Mouse (Mus musculus) liver, embryonic 16.5 days (tissue): ENCODE measurements at regions not wholly inside any gene's neighbourhood (a gene's known extent, or its start where the extent isn't known, plus 50 kb on each side); places are given as distances from the start of the nearest gene placed in this dataset.

Experiments used
- ATAC-seq: fragments of 200-750 bp; cut with Nextera tagmentation; 2 replicates; pipeline ENCODE4 v1.8.0; 2017; ENCODE audit warnings: low read depth, mild to moderate bottlenecking, moderate number of reproducible peaks, moderate library complexity
- H3K27ac ChIP-seq: fragments of 300-500 bp; sonication (generic); 2 replicates; pipeline ENCODE4 v1.5.1; 2014; ENCODE audit warnings: mild to moderate bottlenecking, low read length
- H3K27me3 ChIP-seq: fragments of 300-500 bp; sonication (generic); 2 replicates; pipeline ENCODE4 v1.6.1; 2014; ENCODE audit warnings: low read depth, low read length, mixed read lengths; ENCODE audit not compliant: control insufficient read depth, insufficient read depth
- H3K36me3 ChIP-seq: fragments of 300-500 bp; sonication (generic); 2 replicates; pipeline ENCODE4 v1.6.1; 2014; ENCODE audit warnings: mild to moderate bottlenecking; ENCODE audit not compliant: control insufficient read depth, insufficient read depth
- H3K4me1 ChIP-seq: fragments of 300-500 bp; sonication (generic); 2 replicates; pipeline ENCODE4 v1.6.1; 2014; ENCODE audit warnings: low read depth, low read length, mixed read lengths; ENCODE audit not compliant: control insufficient read depth
- H3K4me2 ChIP-seq: fragments of 300-500 bp; sonication (generic); 2 replicates; pipeline ENCODE4 v1.6.1; 2014; ENCODE audit warnings: low read depth, low read length, mixed read lengths
- H3K4me3 ChIP-seq: fragments of 300-500 bp; sonication (generic); 2 replicates; pipeline ENCODE4 v1.5.1; 2014; ENCODE audit warnings: low read depth, mild to moderate bottlenecking, low read length
- H3K9ac ChIP-seq: fragments of 300-500 bp; sonication (generic); 2 replicates; pipeline ENCODE4 v1.6.1; 2014; ENCODE audit warnings: low read depth, low read length
- H3K9me3 ChIP-seq: fragments of 300-500 bp; sonication (generic); replicated peaks from 2 replicates; pipeline ENCODE4 v1.6.1; 2016; ENCODE audit warnings: low read length; ENCODE audit not compliant: control insufficient read depth
- WGBS: fragments of 180-500 bp; shearing (Covaris S2); extraction: QIAGEN DNeasy Blood & Tissue Kit; methylation state at CpG from one replicate; pipeline ENCODE4 v1.1.7; 2014; ENCODE audit not compliant: insufficient replicate concordance; 5-methylcytosine and 5-hydroxymethylcytosine counted together

DNA sequence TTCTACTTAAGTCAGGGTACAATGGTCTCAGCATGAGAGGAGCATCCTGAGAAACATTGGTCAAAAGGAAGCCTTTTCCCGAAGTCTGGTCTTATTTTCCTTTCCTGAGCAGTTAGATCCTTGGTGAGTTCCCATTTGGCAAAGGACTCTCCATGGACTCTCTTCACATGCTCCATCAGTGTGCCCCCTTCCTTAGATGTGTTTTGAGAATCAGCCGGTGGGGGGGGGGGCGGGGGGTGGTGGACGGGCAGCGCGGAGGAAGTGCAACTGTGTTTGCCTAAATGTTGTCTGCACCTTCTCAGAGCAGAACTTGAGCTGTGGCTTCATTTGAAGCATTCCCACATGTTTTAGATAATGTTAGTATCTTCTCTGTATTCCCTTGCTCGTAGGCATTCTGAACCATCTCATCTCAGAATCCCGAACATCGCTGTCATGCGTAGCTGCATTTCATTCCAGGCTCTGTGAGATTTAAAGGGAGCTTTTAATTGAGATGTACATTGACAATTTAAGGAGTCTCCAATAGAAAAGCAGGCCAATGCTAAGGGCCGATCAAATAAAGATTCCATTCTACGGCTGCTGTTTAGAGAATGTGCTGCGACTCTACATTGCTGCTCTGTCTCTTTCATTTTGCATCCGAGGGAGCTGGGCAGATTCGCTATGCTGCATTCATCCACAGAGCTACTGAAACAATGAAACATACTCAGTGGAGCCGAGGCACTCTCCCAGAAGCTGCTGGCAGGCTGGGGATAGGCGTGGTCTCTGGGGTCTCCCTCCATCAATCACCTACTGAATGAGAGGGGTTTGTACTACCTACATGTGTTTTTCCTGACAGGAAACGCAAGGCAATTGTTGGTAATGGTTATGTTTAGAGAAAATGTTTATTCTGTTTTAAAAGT, 92.9 kb downstream of the Pax1 start:
- H3K36me3 ChIP-seq, result no peaks in the 10 kb centered on the region
- no peaks in the 10 kb centered on the region for H3K27me3 ChIP-seq
- H3K4me3 ChIP-seq, result no peak overlapping the region
- H3K4me1 ChIP-seq, result no peaks in the 10 kb centered on the region
- no peak overlapping the region for H3K27ac ChIP-seq
- H3K9me3 ChIP-seq, result no peaks in the 10 kb centered on the region
- 52% methylated on average over 18 of the region's 18 CpGs for WGBS
- H3K4me2 ChIP-seq, result no peak overlapping the region
- ATAC-seq, result no peak
- H3K9ac ChIP-seq, result no peak overlapping the region
